Mouse (Mus musculus): ENCODE data around the gene Psmd4.
A peak's percentile ranks its signal among the peaks of the same experiment; 100 is the strongest.
"Not testable (repeated sequence)": the region's sequence is repeated elsewhere in the genome, so short reads cannot be mapped to it uniquely, and the experiment has no call there.

Gene Psmd4

DNA sequence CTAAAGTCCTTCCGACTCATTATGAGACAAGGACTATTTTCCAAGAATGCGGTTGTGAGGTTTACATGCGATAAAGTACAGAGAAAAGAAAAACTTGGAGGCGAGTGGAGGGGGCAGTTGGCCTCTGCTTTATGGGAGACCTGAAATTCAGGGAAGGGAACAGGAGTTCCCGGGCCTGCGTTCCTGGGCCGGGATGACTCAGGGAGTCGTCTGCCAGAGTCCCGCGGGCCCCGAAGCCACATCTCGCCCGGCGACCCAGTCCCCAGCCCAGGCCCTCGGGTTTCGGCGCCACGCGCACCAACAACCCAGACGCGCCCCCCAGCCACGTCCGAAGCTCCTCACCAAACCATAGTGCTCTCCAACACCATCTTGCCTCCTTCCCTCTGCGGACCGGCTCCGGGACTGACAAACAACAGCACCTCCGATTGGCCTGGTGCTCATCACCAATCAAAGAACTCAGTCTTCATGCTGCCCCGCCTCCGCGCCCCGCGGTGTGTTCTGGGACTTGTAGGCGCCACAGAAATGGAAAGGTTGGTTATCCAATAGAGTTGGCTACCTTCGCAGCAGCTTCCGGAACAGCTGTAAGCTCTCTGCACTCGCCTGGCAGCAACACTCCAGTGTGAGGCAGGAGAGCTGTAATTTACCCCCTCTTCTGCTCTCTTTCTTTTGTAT is at the start of gene Psmd4:
Psmd4 (minus strand) TSS at position 449 of the 672 bp plus-strand sequence.
- peak; percentile 98 to 99 for DNase-seq (ENCODE audit: low spot score in 2 of 2)

DNA sequence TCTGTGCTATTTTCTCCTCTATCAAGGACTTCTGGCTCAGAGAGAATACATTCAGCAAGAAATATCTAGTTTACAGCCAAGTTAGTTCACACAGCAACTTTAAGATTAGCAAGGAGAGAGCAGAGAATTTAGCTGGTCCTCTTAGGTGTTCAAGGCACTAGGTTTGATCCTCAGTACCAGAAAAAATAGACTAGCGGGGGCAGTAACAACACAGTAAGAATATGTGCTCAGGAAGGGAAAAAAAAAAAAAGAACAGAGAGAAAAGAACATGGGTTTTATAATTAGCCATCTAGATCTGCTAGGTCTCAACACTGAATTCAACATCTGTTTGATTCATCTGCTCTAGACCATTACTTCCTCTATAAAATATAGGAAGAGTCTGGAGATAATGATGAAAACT is 45.7 kb upstream of the Psmd4 start:
- DNase-seq (ENCODE audit: low spot score in 2 of 2): no peak

DNA sequence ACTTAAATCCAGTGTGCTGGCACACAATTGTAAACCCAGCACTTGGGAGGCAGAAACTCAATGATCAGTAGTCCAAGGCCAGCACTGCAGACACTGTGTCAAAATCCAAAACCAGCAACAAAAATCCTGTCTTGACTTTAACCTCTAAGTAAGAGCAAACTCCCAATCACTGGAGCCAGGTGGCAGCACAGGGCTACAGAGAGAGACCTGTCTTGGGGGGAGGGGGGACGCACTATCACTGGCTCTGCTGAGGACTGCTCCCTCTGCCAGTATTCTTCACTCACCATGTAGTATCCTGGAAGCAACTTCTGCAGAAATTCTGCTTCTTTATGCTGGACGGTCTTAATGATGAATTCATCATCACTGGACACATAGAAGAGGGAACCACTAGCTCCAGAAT is 29.2 kb upstream of the Psmd4 start:
- no peak for DNase-seq (ENCODE audit: low spot score in 2 of 2)

DNA sequence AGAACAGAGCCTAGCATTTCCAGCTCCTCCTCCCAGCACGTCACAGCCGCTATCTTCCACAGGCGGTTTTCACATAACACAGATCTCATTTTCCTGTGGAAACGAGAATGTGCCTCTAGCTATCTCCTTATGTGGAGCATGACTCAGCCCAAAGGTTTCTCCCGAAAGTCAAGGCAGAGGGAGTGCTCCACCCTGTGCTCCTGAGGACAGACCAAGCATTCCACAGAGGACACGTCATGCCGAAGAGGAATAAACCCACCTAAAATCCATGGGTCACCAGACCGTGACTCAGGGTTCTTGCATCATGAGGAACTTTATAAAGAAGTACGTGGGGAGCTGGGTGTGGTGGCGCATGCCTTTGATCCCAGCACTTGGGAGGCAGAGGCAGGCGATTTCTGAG is 24.2 kb upstream of the Psmd4 start:
- DNase-seq (ENCODE audit: low spot score in 2 of 2): peak in 1 of 2 experiments; percentile 21

DNA sequence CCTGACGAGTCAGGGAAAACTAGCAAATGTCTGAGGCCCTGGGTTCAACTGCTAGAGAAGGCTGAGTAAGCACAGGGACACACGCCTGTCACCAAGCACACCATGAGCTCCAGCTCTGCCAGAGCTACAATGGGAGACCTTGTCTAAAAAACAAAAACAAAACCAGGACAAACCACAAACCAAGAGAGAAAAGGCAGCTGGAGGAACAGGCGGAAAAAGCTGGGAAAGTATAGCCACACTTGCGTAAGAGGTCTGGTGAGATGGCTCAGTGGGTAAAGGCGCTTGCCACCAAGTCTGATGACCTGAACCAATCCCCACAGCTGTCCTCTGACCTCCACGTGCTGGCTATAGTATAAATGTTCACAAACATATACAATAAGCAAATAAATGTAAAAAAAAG is 23.7 kb upstream of the Psmd4 start:
- no peak for DNase-seq (ENCODE audit: low spot score in 2 of 2)

DNA sequence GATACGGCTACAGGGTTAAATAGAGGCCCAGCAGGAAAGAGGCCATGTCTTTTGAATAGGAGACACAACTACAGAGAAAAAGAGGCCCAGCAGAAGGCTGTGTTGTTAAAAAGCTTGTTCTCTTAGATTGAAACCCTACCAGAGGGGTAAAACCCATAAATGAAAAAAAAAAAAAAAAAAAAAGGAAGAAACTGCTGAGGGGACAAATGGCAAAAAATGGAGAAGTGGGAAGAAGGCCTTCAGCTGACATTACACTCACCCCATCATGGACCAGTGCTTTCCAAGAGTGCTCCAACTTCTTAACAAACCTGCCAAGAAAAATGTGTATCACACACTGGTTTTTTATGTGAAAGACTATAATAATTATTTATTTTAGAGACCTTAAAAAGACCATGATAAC is 23.1 kb upstream of the Psmd4 start:
- no peak for DNase-seq (ENCODE audit: low spot score in 2 of 2)

DNA sequence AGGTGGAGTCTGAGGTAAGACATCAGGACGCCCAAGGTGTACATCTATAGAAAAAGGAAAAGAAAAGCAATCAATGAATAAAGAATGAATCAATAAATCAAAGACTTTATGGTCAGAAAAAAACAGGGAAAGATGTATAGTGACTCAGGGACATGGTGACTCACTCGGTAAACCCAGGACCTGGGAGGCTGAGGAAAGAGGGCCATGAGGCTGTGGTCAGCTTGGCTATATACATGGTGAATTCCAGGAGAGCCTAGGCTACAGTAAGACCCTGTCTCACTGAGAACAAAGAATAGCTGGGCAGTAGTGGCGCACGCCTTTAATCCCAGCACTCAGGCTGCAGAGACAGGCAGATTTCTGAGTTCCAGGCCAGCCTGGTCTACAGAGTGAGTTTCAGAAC is 21.3 kb upstream of the Psmd4 start:
- no peak for DNase-seq (ENCODE audit: low spot score in 2 of 2)

DNA sequence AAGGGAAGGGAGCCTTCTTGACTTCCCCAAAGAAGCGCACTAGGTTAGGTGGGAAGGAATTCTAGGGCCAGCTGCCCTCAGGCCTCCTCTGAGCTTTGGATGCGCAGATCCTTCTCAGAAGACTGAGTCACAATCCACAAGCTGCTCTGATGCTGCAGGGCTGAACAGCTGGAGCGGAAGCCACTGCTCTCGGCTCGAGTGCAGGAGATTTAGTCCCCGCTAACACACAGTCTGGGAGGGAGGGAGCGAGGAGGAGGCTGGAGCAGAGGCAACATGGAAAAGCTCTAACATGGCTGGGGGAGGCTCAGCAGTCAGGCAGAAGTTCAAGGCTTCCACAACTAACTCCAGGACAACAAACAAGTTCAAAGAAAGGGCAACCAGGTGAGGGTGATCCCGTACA is 15.7 kb upstream of the Psmd4 start:
- peak; percentile 23 to 37 for DNase-seq (ENCODE audit: low spot score in 2 of 2)

DNA sequence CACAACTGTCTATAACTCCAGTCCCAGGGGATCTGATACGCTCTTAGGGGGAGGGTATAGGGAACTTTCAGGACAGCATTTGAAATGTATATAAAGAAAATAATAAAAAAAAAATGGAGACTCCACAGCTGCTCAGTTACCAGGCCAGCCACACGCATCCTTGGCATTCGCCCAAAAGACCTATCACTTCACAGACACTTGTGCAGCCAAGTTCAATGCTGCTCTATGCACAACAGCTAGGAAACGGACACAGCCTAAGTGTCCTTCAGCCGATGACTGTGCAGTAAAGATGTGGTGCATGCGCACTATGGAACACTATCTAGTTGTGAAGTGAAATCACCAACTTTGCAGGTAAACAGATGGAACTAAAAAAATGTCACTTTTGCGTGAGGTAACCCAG is 13.9 kb upstream of the Psmd4 start:
- DNase-seq (ENCODE audit: low spot score in 2 of 2): no peak

DNA sequence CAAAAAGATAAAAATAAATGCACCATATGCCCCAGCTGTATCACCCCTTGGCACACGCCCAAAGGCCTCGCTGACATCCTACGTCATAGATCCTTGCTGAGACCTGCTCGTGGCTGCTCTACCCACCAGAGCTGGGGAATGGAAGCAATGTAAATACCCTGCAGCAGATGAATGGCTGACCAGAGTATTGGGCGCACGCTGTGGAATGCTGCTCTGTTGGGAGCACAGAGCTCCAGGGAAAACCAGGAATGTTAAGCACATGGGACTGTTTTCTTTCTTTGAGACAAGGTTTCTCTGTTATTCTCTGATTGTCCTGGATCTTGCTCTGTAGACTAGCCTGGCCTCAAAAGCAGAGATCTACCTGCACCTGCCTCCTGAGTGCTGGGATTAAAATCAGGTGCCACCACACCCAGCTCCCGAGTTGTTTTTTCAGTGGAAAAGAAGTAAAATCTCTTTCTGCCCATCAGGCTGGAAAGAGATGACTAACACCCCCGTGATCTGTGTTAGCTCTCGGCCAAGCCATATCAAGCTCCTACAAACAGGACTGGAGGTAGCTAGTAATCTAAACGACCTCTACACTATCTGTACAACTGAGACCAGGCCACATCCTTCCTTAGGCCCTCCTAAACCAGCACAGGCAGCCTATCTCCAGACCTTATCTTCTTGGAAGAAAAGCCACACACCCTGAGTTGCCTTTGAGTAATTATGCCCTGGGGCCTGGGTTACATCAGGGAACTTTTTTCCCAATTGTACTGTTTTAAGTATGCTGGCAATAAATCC is 12.3 kb upstream of the Psmd4 start:
- DNase-seq (ENCODE audit: low spot score in 2 of 2): no peak

DNA sequence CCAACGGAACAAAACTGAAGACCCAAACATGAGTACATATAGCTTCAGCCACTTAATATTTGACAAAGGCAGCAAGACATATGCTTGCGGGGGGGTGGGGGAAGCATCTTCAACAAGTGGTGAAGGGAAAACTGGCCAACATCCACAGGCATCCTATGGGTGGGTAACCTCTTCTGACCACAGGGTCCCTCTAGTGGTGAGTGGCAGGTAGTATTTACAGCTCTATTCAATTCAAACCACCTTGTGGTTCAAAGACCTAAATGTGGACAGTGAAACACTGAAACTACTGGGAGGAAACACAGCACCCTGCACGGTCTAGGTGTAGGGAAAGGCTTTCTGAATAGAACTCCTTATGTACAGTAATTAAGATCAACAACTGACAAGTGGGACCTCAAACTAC is 11.3 kb upstream of the Psmd4 start:
- no peak for DNase-seq (ENCODE audit: low spot score in 2 of 2)

DNA sequence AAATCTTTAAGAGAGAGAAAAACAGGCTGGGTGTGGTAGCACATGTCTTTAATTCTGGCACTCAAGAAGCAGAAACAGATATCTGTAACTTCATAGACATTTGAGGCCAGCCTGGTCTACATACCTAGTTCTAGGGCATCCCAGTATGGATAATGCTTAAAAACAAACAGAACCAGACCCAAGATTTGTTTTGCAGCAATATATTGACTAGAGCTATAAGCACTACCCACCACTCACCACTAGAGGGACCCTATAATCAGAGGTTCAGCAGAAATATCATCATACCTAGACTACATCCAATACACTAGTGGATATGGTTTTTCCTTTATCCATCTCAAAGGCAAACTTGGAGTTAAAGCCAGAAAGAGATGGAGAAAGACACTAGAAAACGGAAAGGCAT is 10.5 kb upstream of the Psmd4 start:
- no peak for DNase-seq (ENCODE audit: low spot score in 2 of 2)

DNA sequence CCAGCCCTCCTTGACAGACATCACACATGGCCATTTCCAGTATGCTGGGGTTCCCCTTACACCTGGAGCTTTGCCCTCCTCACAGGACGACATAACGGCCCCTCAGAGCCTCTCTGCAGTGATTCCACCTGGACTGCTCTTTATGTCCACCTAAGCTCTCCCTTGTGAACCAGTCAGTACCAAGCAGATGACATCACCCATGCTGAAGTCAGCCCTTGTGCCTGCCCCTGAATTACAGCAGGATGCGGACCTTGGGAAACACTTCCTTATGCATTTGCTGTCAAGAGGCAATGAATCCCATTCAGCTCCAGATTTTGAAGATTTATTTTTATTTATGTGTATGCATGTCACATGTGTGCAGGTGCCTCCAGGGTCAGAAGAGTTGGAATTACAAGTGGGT is 5.5 kb upstream of the Psmd4 start:
- no peak for DNase-seq (ENCODE audit: low spot score in 2 of 2)

DNA sequence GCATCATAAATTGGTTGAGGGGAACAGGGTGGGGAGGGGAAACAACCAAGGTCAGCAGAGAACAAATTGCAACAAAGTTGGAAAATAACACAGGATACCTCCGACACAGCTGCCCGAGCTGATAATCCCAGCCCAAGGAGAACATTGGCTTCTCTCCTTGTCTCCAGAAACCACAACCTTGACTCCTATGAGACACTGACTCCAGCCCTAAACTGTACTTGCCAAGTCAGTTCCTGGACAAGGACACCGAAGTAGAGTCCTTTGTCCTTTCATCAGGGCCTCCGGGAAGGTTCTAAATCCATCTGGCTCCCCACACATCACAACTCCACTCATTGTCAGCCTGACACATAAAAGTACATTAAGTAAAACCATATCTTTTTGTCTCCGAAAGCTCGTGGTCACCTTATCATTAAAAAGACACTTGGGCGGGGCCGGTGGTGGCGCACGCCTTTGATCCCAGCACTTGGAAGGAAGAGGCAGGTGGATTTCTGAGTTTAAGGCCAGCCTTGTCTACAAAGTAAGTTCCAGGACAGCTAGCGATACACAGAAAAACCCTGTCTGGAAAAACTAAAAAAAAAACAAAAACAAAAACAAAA is 4.1 kb upstream of the Psmd4 start:
- no peak for DNase-seq (ENCODE audit: low spot score in 2 of 2)

DNA sequence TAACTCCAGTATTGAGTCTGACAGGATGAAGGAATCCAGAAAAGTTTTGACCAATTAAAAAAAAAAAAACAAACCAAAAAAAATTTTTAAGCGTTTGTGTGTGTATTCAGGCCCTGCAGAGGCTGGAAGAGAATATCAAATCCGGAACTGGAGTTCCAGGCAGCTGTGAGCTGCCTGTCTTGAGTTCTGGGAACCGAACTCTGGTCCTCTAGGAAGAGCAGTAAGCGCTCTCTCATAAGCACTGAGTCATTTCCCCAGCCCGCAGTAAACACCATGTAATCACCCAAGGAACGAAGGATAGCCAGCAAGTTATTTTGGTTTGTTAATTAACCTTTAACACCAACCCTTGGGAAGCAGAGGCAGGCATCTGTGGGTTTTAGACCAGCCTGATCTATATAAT is 837 bp upstream of the Psmd4 start:
- no peak for DNase-seq (ENCODE audit: low spot score in 2 of 2)

DNA sequence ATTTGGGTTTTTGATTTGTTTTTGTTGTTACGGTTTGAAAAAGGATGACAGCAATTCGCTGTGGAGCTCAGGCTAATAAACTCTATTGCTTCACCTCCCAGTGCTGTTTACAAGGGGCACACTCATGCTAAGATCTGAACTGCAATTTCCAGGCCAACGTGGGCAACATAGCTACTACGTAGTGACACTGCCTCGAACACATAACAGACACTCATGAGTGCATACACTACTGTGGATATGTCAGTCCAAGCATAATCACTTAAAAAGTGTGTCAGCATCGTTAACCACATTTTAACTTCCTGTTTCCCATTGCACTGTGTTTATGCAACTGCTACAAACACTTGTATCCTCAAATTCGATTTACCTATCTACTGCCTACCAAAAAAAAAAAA is 420 bp upstream of the Psmd4 start:
- DNase-seq (ENCODE audit: low spot score in 2 of 2): no peak

DNA sequence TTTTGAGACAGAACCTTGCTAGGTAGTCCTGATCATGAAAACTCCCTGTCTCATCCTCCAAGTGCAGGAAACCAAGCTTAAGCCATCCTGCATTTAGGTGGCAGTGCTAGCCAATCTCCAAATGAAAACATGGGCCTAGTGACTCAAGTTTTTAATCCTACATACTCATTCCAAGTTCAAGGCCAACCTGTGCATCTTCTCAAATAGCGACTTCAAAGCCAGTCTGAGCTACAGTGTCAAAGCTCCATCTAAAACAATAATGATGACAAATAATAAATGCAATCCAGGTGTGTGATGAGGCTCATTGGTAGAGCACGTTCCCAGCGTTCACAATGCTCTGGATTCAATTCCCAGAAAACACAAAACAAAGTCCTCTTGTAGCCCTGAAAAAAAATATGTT is 789 bp downstream of the Psmd4 start:
- no peak for DNase-seq (ENCODE audit: low spot score in 2 of 2)

DNA sequence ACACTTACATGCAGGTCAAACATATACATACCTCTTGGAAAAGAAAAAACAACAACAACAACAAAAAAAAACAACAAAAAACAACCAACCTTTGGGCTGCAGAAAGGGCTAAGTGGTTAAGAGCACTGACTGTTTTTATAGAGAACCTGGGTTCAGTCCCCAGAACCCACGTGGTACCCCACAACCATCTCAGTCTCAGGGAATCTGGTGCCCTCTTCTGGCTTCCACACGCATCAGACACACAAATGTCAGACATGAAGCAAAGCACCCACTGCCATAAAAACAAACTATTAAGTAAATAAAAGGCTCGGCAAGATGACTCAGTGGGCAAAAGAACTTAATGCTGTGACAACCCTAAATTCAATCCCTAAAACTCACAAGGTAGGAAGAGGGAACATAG is 12.5 kb downstream of the Psmd4 start:
- DNase-seq (ENCODE audit: low spot score in 2 of 2): no peak

DNA sequence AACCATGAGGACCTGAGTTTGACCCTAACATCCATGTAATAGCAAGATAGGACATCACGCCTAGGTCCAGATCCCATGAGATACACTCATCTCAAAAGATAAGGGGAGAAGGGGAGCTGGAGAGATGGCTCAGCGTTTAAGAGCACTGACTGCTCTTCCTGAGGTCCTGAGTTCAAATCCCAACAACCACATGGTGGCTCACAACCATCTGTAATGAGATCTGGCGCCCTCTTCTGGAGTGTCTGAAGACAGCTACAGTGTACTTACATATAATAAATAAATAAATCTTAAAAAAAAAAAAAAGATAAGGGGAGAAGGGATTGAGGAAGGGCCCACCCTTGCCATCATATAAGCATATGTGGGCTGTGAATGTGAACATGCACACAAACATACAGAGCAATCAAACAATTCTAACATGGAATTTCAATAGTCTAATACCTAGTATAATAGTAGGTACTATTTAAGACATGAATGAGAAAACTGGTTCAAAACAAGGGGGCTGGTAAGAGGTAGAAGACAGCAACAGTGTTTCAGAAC is 13.1 kb downstream of the Psmd4 start:
- not testable (repeated sequence) for DNase-seq (ENCODE audit: low spot score in 2 of 2)

DNA sequence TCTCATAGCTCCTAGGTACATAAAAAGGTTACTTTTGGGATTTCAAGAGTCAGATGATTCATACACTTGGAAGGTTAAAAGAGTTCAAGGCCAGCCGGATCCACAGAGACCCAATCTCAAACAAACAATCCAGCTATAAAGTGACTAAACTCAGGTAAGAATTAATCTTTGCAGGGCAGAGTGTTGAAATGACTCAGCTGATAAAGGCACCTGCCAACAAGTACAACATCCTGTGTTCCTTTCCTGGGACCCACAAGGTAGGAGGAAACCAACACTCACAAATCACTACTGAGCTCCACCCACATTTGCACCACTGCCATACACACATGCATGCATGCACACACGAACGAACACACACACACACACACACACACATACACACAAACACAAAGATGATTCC is 13.8 kb downstream of the Psmd4 start:
- no peak for DNase-seq (ENCODE audit: low spot score in 2 of 2)

DNA sequence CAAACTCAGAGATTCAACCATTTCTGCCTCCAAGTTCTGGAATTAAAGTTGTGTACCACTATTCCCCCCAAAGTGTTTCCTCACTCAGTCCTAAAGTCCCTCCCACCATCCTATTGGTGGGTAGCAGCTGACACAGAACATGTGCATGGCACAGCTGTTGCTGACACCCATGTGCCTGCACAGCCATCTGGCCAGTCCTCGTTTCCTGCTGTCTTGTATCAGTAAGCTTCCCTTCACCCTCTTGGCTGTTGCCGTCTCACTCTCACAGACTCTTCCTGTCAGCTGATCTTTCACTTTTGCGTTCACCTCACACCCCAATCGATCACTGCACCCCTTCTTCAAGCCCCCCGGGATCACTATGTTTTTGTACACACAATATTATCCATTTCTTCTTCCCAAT is 14.7 kb downstream of the Psmd4 start:
- peak; percentile 59 for DNase-seq (ENCODE audit: low spot score in 2 of 2)

DNA sequence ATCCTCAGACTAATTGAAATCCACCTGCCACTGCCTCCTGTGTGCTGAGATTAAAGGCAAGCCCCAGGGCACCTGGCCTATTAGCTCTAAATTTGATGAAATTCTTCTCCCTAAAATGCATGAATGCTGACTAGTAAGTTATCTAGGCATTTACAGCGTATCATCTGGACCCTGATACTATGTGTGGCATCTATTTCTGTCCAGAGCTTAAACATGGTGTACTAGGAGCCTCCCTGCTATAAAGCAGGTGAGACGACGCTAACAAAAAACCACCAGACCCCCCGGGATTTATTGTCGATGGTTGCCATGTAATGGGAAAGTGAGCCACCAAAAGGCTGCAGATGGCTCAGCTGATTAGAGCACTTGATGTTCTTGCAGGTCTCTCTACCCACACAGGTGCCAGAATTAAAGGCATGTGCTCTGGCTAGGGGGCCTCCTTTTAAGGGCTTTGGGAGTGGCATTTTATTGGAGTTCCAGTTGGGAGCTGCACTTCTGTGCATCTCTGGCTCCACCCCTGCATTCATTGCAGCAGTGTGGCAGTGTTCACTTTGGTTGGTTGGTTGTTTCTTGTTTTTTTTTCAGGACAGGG is 15.3 kb downstream of the Psmd4 start:
- no peak for DNase-seq (ENCODE audit: low spot score in 2 of 2)

DNA sequence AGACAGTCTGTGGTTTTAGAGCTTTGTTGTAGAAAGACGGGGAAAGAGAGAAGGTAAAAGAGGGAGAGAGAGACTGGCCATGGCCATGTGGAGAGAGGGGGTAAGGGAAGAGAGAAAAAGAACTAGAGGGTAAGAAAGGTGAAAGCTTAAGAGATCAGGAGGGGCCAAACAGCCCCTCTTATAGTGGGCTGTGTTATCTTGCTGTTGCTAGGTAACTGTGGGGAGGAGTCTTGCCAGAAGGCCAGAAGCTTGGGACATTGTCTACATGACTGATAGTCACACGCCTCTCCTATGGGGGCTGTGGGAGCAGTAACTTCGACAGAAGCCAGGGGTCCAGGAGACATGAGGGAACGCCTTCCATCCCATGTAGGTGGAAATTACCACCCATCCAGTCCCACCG is 17.2 kb downstream of the Psmd4 start:
- no peak for DNase-seq (ENCODE audit: low spot score in 2 of 2)
